Mouse (Mus musculus): Measurements from ENCODE around the gene Agmat. TPM values are rescaled to one million over a fixed set of nuclear protein-coding genes. Genes with fewer than 3 reads are reported as not detected.

The Agmat gene
- total and polyA plus RNA-seq, 2 experiments from 2014 or later, result 1.1 TPM; not detected in 1

- Histone ChIP-seq H3K27ac (ENCODE audit: low read depth) (no peak overlapping the region), H3K9me3 (replicated peaks; ENCODE audit: control insufficient read depth, low read length) (no peaks in the 10 kb centered on the region), H3K4me2 (ENCODE audit: low read depth, low read length) (no peak overlapping the region), H3K9ac (replicated peaks; ENCODE audit: low read depth, low read length) (no peak overlapping the region), H3K36me3 (replicated peaks; ENCODE audit: control insufficient read depth, insufficient read depth, low read length) (peaks cover 91% of the 10 kb centered on the region), H3K27me3 (ENCODE audit: control insufficient read depth, insufficient read depth, low read length) (no peaks in the 10 kb centered on the region), H3K4me1 (ENCODE audit: control insufficient read depth, insufficient read depth) (no peaks in the 10 kb centered on the region), H3K4me3 (ENCODE audit: low read depth, low read length) (no peak overlapping the region)
- TF ChIP-seq CTCF (IDR thresholded peaks at IDR 0.05; ENCODE audit: low read depth) (no peak), EP300 (IDR thresholded peaks at IDR 0.05; ENCODE audit: low read depth) (no peak)
- WGBS, result 70% methylated on average over 8 of the region's 8 CpGs
- DNase-seq (ENCODE audit: low spot score) (no peak), ATAC-seq (ENCODE audit: insufficient read depth, low read depth) (no peak)
These were observed 33.4 kb downstream of the Agmat start for GRCm38 (mm10) chr4:141779828-141780227.

DNA sequence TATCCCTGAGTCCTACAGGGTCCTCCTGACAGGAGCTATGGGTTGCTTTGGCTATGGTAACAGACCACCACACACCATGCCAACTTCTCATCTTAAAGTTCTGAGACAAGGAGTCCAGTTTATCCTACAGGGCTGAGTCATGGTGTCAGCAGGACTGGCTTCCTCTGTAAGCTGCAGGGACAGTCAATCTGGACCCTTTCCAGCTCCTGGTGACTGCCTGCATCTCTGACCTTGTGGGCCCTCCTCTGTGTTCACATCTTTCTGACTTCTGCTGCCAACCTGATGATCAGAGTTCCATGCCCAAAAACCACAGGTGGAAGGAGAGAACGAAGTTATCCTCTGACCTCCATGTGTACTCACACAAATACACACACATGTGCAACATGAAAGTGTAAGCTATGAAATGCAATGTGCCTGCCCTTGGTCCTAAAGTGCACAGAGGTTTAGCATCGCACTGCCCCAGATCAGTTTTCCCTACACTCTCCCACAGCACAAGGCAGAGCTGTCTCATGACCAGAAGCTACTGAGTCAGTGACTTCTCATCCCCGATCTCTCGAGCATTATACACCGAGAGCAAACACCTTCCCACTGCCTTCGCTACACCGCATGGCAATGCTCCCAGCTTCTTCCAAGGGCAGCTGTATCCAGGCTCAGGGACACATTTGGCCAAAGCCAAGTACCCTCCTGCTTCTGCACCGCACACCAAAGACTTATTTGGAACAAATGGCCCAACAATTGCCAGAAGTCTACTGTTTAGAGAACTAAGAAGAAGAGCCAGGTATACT lies 34.9 kb downstream of the Agmat start:
- H3K4me2 ChIP-seq (ENCODE audit: low read depth, low read length), result no peak overlapping the region
- H3K4me1 ChIP-seq (ENCODE audit: control insufficient read depth, insufficient read depth), result no peaks in the 10 kb centered on the region
- H3K36me3 ChIP-seq (replicated peaks; ENCODE audit: control insufficient read depth, insufficient read depth, low read length), result peaks cover 90% of the 10 kb centered on the region
- H3K4me3 ChIP-seq (ENCODE audit: low read depth, low read length), result no peak overlapping the region
- no peaks in the 10 kb centered on the region for H3K9me3 ChIP-seq (replicated peaks; ENCODE audit: control insufficient read depth, low read length)
- no peak overlapping the region for H3K27ac ChIP-seq (ENCODE audit: low read depth)
- H3K27me3 ChIP-seq (ENCODE audit: control insufficient read depth, insufficient read depth, low read length), result no peaks in the 10 kb centered on the region
- no peak overlapping the region for H3K9ac ChIP-seq (replicated peaks; ENCODE audit: low read depth, low read length)
- DNase-seq (ENCODE audit: low spot score) (no peak), ATAC-seq (ENCODE audit: insufficient read depth, low read depth) (no peak)
- no peak for TF ChIP-seq EP300 (IDR thresholded peaks at IDR 0.05; ENCODE audit: low read depth)
- TF ChIP-seq CTCF (IDR thresholded peaks at IDR 0.05; ENCODE audit: low read depth), result no peak
- WGBS, result 92% methylated on average over 8 of the region's 8 CpGs

- H3K27me3 ChIP-seq (ENCODE audit: control insufficient read depth, insufficient read depth, low read length), result no peaks in the 10 kb centered on the region
- peaks cover 4% of the 10 kb centered on the region for H3K4me1 ChIP-seq (ENCODE audit: control insufficient read depth, insufficient read depth)
- TF ChIP-seq EP300 (IDR thresholded peaks at IDR 0.05; ENCODE audit: low read depth) (no peak), CTCF (IDR thresholded peaks at IDR 0.05; ENCODE audit: low read depth) (0 out of 2 replicates have a peak, but pooled peaks have one; percentile 3)
These were observed 38.4 kb downstream of the Agmat start for GRCm38 (mm10) chr4:141784835-141785234.

GRCm38 (mm10) chr4:141786141-141786540 lies 39.7 kb downstream of the Agmat start:
- TF ChIP-seq CTCF (IDR thresholded peaks at IDR 0.05; ENCODE audit: low read depth), result no peak
- TF ChIP-seq EP300 (IDR thresholded peaks at IDR 0.05; ENCODE audit: low read depth), result no peak
- ATAC-seq (ENCODE audit: insufficient read depth, low read depth) (no peak), DNase-seq (ENCODE audit: low spot score) (no peak)
- peaks cover 7% of the 10 kb centered on the region for H3K4me1 ChIP-seq (ENCODE audit: control insufficient read depth, insufficient read depth)
- no peak overlapping the region for H3K4me2 ChIP-seq (ENCODE audit: low read depth, low read length)
- 88% methylated on average over 13 of the region's 13 CpGs for WGBS
- H3K36me3 ChIP-seq (replicated peaks; ENCODE audit: control insufficient read depth, insufficient read depth, low read length), result peaks cover 59% of the 10 kb centered on the region
- H3K4me3 ChIP-seq (ENCODE audit: low read depth, low read length), result no peak overlapping the region
- no peaks in the 10 kb centered on the region for H3K9me3 ChIP-seq (replicated peaks; ENCODE audit: control insufficient read depth, low read length)
- no peak overlapping the region for H3K9ac ChIP-seq (replicated peaks; ENCODE audit: low read depth, low read length)
- no peaks in the 10 kb centered on the region for H3K27me3 ChIP-seq (ENCODE audit: control insufficient read depth, insufficient read depth, low read length)
- H3K27ac ChIP-seq (ENCODE audit: low read depth), result no peak overlapping the region

More at GRCm38 (mm10) chr4:141784835-141785234, 38.4 kb downstream of the Agmat start:
- no peak overlapping the region for H3K4me2 ChIP-seq (ENCODE audit: low read depth, low read length)
- H3K27ac ChIP-seq (ENCODE audit: low read depth), result no peak overlapping the region
- no peak overlapping the region for H3K4me3 ChIP-seq (ENCODE audit: low read depth, low read length)
- WGBS, result 79% methylated on average over 5 of the region's 5 CpGs
- ATAC-seq (ENCODE audit: insufficient read depth, low read depth), result no peak
- no peak overlapping the region for H3K9ac ChIP-seq (replicated peaks; ENCODE audit: low read depth, low read length)
- peaks cover 71% of the 10 kb centered on the region for H3K36me3 ChIP-seq (replicated peaks; ENCODE audit: control insufficient read depth, insufficient read depth, low read length)
- no peaks in the 10 kb centered on the region for H3K9me3 ChIP-seq (replicated peaks; ENCODE audit: control insufficient read depth, low read length)
- no peak for DNase-seq (ENCODE audit: low spot score)

DNA sequence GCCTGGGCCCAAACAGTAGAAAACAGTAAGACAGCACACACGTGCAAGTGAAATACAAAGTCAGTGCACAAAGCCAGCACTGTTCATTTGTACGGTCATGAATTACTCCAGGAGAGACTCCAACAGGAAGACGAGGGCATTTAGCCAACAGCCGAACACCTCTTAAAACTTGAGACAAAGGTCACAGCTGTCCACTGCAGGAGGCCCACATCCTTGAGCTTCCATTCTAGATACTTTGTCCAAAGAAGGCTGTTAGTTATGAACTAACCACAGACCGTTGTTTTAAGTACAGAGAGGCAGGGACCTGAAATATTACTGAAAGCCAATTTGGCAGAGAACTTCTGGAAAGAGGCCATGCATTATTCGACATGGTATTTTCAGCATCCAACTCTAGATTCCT lies 40.6 kb downstream of the Agmat start:
- ATAC-seq (ENCODE audit: insufficient read depth, low read depth), result no peak
- H3K4me1 ChIP-seq (ENCODE audit: control insufficient read depth, insufficient read depth), result peaks cover 7% of the 10 kb centered on the region
- H3K9ac ChIP-seq (replicated peaks; ENCODE audit: low read depth, low read length), result no peak overlapping the region
- DNase-seq (ENCODE audit: low spot score), result no peak
- WGBS, result 59% methylated on average over 6 of the region's 6 CpGs
- no peak overlapping the region for H3K4me3 ChIP-seq (ENCODE audit: low read depth, low read length)
- no peak overlapping the region for H3K27ac ChIP-seq (ENCODE audit: low read depth)
- peaks cover 50% of the 10 kb centered on the region for H3K36me3 ChIP-seq (replicated peaks; ENCODE audit: control insufficient read depth, insufficient read depth, low read length)
- TF ChIP-seq CTCF (IDR thresholded peaks at IDR 0.05; ENCODE audit: low read depth), result no peak
- TF ChIP-seq EP300 (IDR thresholded peaks at IDR 0.05; ENCODE audit: low read depth), result no peak
- no peaks in the 10 kb centered on the region for H3K27me3 ChIP-seq (ENCODE audit: control insufficient read depth, insufficient read depth, low read length)
- H3K4me2 ChIP-seq (ENCODE audit: low read depth, low read length), result no peak overlapping the region
- no peaks in the 10 kb centered on the region for H3K9me3 ChIP-seq (replicated peaks; ENCODE audit: control insufficient read depth, low read length)
